In genomic region chr16:4418776-4419545, GRCm38 (mm10) we compare ENCODE assay signal across 8 mouse cellular contexts. TPM values are rescaled to one million over a fixed set of nuclear protein-coding genes. Genes with fewer than 3 reads are reported as not detected.
DNase-seq lines count a peak whose midpoint lies in the region; ATAC-seq and TF ChIP-seq lines count a peak whose summit lies in the region.

No protein-coding gene starts in this region.

- peak overlapping the region; percentile 73 for H3K4me3 ChIP-seq in kidney, embryonic 14.5 days (ENCODE audit: low read length)
- peak overlapping the region; percentile 82 for H3K4me3 ChIP-seq in forebrain, postnatal 0 days (ENCODE audit: low read depth, low read length)
- H3K4me3 ChIP-seq in midbrain, embryonic 12.5 days, result peak overlapping the region; percentile 76

- H3K4me2 ChIP-seq in kidney, embryonic 14.5 days (replicated peaks; ENCODE audit: low read depth, low read length), result peak overlapping the region; percentile 98
- peak overlapping the region; percentile 91 for H3K4me2 ChIP-seq in forebrain, postnatal 0 days (ENCODE audit: low read depth)
- peak overlapping the region; percentile 88 for H3K4me2 ChIP-seq in midbrain, embryonic 12.5 days (replicated peaks)

- 0 out of 2 replicates have a peak, but pooled peaks have one; percentile 10 for ATAC-seq in kidney, embryonic 14.5 days (ENCODE audit: low FRiP score, low TSS enrichment)
- peak; percentile 5; the same call in 1 of the 2 replicates for ATAC-seq in forebrain, postnatal 0 days
- ATAC-seq in midbrain, embryonic 12.5 days (ENCODE audit: low FRiP score, low read depth), result peak; percentile 10; the same call in 1 of the 2 replicates

- no peak for DNase-seq in kidney, adult 18-20 months
- DNase-seq in R1 (ENCODE audit: low read depth, low spot score), result peak; percentile 30
- peak; percentile 21 for DNase-seq in forebrain, postnatal 0 days
- DNase-seq in kidney, postnatal 4 days, result peak; percentile 34 to 53
- DNase-seq in thymus, postnatal 36 days, result peak; percentile 23 to 32
- no peak for DNase-seq in c-Kit-positive CD71-positive TER-119-positive erythroid progenitor cells, embryonic 14.5 days (ENCODE audit: low spot score)

- peaks cover 9% of the 10 kb centered on the region for H3K27me3 ChIP-seq in kidney, embryonic 14.5 days (ENCODE audit: control insufficient read depth, insufficient read depth, low read length)
- no peaks in the 10 kb centered on the region for H3K27me3 ChIP-seq in forebrain, postnatal 0 days (ENCODE audit: insufficient read depth, low read length)
- peaks cover 27% of the 10 kb centered on the region for H3K27me3 ChIP-seq in midbrain, embryonic 12.5 days

- H3K36me3 ChIP-seq in kidney, embryonic 14.5 days (ENCODE audit: control insufficient read depth, insufficient read depth, low read length), result no peaks in the 10 kb centered on the region
- H3K36me3 ChIP-seq in forebrain, postnatal 0 days (ENCODE audit: insufficient read depth), result no peaks in the 10 kb centered on the region
- H3K36me3 ChIP-seq in midbrain, embryonic 12.5 days, result no peaks in the 10 kb centered on the region

- no peak overlapping the region for H3K27ac ChIP-seq in kidney, embryonic 14.5 days (ENCODE audit: low read depth, low read length)
- H3K27ac ChIP-seq in forebrain, postnatal 0 days (ENCODE audit: low read depth, low read length), result peak overlapping the region; percentile 85
- no peak overlapping the region for H3K27ac ChIP-seq in midbrain, embryonic 12.5 days (replicated peaks)

- H3K9ac ChIP-seq in kidney, embryonic 14.5 days (ENCODE audit: low read depth, low read length), result peak overlapping the region; percentile 69; the same call in 1 of the 2 replicates
- peak overlapping the region; percentile 77 for H3K9ac ChIP-seq in forebrain, postnatal 0 days
- peak overlapping the region; percentile 75 for H3K9ac ChIP-seq in midbrain, embryonic 12.5 days (replicated peaks)

- H3K9me3 ChIP-seq in kidney, embryonic 14.5 days (ENCODE audit: control insufficient read depth, low read length), result no peaks in the 10 kb centered on the region
- no peaks in the 10 kb centered on the region for H3K9me3 ChIP-seq in forebrain, postnatal 0 days (ENCODE audit: low read length)
- H3K9me3 ChIP-seq in midbrain, embryonic 12.5 days, result no peaks in the 10 kb centered on the region

- TF ChIP-seq CTCF in forebrain, postnatal 0 days (IDR thresholded peaks at IDR 0.05; ENCODE audit: low read depth), result no peak

- peaks cover 10% of the 10 kb centered on the region; the same call in 1 of the 2 replicates for H3K4me1 ChIP-seq in kidney, embryonic 14.5 days (ENCODE audit: control insufficient read depth, insufficient read depth, low read length)
- peaks cover 41% of the 10 kb centered on the region for H3K4me1 ChIP-seq in forebrain, postnatal 0 days (ENCODE audit: insufficient read depth)
- H3K4me1 ChIP-seq in midbrain, embryonic 12.5 days, result peaks cover 31% of the 10 kb centered on the region

- WGBS in kidney, embryonic 14.5 days, result 12% methylated on average over 32 of the region's 32 CpGs
- WGBS in forebrain, postnatal 0 days, result 19% methylated on average over 32 of the region's 32 CpGs
- 15% methylated on average over 32 of the region's 32 CpGs for WGBS in midbrain, embryonic 12.5 days

RNA-seq across cellular contexts. Expression of gene Adcy9, which starts 1.3 kb away (rescaled TPM):
- polyA plus RNA-seq in kidney, embryonic 14.5 days (2014; fragmentation: Nextera tagmentation; extraction: Ambion mirVana), result 1.1 and 1.3 TPM in 2 replicates
- total RNA-seq in forebrain, postnatal 0 days (2014; rRNA removed), result 18.0 and 19.9 TPM in 2 replicates
- 2.4 and 3.8 TPM in 2 replicates for polyA plus RNA-seq in forebrain, postnatal 0 days (2015; fragmentation: Nextera tagmentation; extraction: Ambion mirVana)
- polyA plus RNA-seq in midbrain, embryonic 12.5 days (2016; fragmentation: Nextera tagmentation; extraction: Ambion mirVana), result 2.2 and 2.7 TPM in 2 replicates

Comparison
In these comparisons a context has a peak if more than half of its experiments do, and no peak if none do; other contexts are left out.
1. DNase-seq: peak in R1 (single experiment), forebrain, postnatal 0 days (single experiment), kidney, postnatal 4 days (2 of 2) and thymus, postnatal 36 days (2 of 2); none in kidney, adult 18-20 months (single experiment) and c-Kit-positive CD71-positive TER-119-positive erythroid progenitor cells, embryonic 14.5 days (single experiment).
2. Peak in every context shown above with its lines, with median percentiles within 50 percentile points of each other: ATAC-seq, H3K4me2 ChIP-seq, H3K4me3 ChIP-seq and H3K9ac ChIP-seq.